Mouse (Mus musculus): ENCODE data around the gene Gm11992.

DNA sequence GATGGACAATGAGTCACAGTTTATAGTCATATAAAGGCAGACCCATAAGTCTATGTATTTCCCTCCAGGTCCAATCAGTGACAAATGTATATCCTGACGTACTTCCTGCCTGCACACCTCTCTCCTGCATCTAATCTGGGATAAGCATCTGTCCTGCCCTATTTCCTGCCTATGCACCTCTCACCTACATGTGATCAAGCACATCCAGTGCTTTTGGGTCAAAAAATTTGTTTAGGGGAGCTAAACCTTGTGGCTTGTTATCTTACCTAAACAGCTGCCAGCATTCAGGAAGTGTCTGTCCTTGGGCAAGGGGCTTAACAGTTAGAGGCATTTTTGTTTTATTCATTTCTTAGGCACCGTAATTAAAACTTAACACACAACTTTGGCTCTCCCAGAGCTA lies 64.8 kb downstream of the Gm11992 start:
- TF ChIP-seq POLR2A (IDR thresholded peaks at IDR 0.05; ENCODE audit: insufficient read depth, low read depth, low read length) = no peak
- no peak for TF ChIP-seq EP300 (IDR thresholded peaks at IDR 0.05; ENCODE audit: insufficient read depth, low read depth, low read length)
- TF ChIP-seq CTCF (IDR thresholded peaks at IDR 0.05) = no peak
